Mouse (Mus musculus): ENCODE measurements around the gene Tmtc3. TPM values are rescaled to one million over a fixed set of nuclear protein-coding genes. Genes with fewer than 3 reads are reported as not detected.

Tmtc3 gene
- polyA plus RNA-seq, 1 experiment: 7.9 TPM

Other genes with a start within 250 kb of the Tmtc3 start
- gene Gm4301, start 151.7 kb downstream of the Tmtc3 start, polyA plus RNA-seq (2012; ENCODE audit: insufficient read depth, insufficient read length, missing spikeins): not detected in 2 replicates
- not detected in 2 replicates for gene Gm4302, start 146.5 kb downstream of the Tmtc3 start, polyA plus RNA-seq (2012; ENCODE audit: insufficient read depth, insufficient read length, missing spikeins)
- gene Gm4303, start 141.4 kb downstream of the Tmtc3 start, polyA plus RNA-seq (2012; ENCODE audit: insufficient read depth, insufficient read length, missing spikeins): not detected in 2 replicates
- gene Gm4305, start 136.3 kb downstream of the Tmtc3 start, polyA plus RNA-seq (2012; ENCODE audit: insufficient read depth, insufficient read length, missing spikeins): not detected in 2 replicates
- not detected in 2 replicates for gene Gm4307, start 126.0 kb downstream of the Tmtc3 start, polyA plus RNA-seq (2012; ENCODE audit: insufficient read depth, insufficient read length, missing spikeins)
- gene Gm4312, start 104.8 kb downstream of the Tmtc3 start, polyA plus RNA-seq (2012; ENCODE audit: insufficient read depth, insufficient read length, missing spikeins): not detected in 2 replicates
- gene Cep290, start 208 bp upstream of the Tmtc3 start, polyA plus RNA-seq (2012; ENCODE audit: insufficient read depth, insufficient read length, missing spikeins): 2.0 and 3.8 TPM in 2 replicates
- 13.7 and 15.1 TPM in 2 replicates for gene 4930430F08Rik, start 103.1 kb upstream of the Tmtc3 start, polyA plus RNA-seq (2012; ENCODE audit: insufficient read depth, insufficient read length, missing spikeins)
- gene 1700017N19Rik, start 103.1 kb upstream of the Tmtc3 start, polyA plus RNA-seq (2012; ENCODE audit: insufficient read depth, insufficient read length, missing spikeins): not detected in 2 replicates

Data from brown adipose tissue, adult 24 weeks (tissue).